Mouse (Mus musculus) intestine, embryonic 16.5 days (tissue): ENCODE measurements around the gene Tmem119. TPM values are rescaled to one million over a fixed set of nuclear protein-coding genes. Genes with fewer than 3 reads are reported as not detected.
"Not testable (repeated sequence)": the region's sequence is repeated elsewhere in the genome, so short reads cannot be mapped to it uniquely, and the experiment has no call there.

Experiments
- ATAC-seq: fragments of 200-750 bp; cut with Nextera tagmentation; 2 replicates; pipeline ENCODE4 v1.8.0; 2017; ENCODE audit warnings: moderate TSS enrichment, moderate library complexity
- H3K27ac ChIP-seq: fragments of 300-500 bp; sonication (generic); 2 replicates; pipeline ENCODE4 v1.5.1; 2014; ENCODE audit warnings: mild to moderate bottlenecking, low read length
- H3K27me3 ChIP-seq: fragments of 300-500 bp; sonication (generic); replicated peaks from 2 replicates; pipeline ENCODE4 v1.6.1; 2014; ENCODE audit warnings: low read length, control low read depth, mixed read lengths; ENCODE audit not compliant: control insufficient read depth, insufficient read depth
- H3K36me3 ChIP-seq: fragments of 300-500 bp; sonication (generic); 2 replicates; pipeline ENCODE4 v1.6.1; 2014; ENCODE audit warnings: low read length, control low read depth; ENCODE audit not compliant: control insufficient read depth, insufficient read depth
- H3K4me1 ChIP-seq: fragments of 300-500 bp; sonication (generic); 2 replicates; pipeline ENCODE4 v1.6.1; 2014; ENCODE audit warnings: low read length, control low read depth, mixed read lengths; ENCODE audit not compliant: control insufficient read depth, insufficient read depth
- H3K4me2 ChIP-seq: fragments of 300-500 bp; sonication (generic); 2 replicates; pipeline ENCODE4 v1.6.1; 2014; ENCODE audit warnings: low read depth, low read length, control low read depth
- H3K4me3 ChIP-seq: fragments of 300-500 bp; sonication (generic); 2 replicates; pipeline ENCODE4 v1.5.1; 2014; ENCODE audit warnings: mild to moderate bottlenecking, low read length
- H3K9ac ChIP-seq: fragments of 300-500 bp; sonication (generic); 2 replicates; pipeline ENCODE4 v1.6.1; 2014; ENCODE audit warnings: low read depth, low read length
- H3K9me3 ChIP-seq: fragments of 300-500 bp; sonication (generic); 2 replicates; pipeline ENCODE4 v1.6.1; 2016; ENCODE audit warnings: low read length, control low read depth; ENCODE audit not compliant: control insufficient read depth
- WGBS: fragments of 180-500 bp; shearing (Covaris S2); extraction: QIAGEN DNeasy Blood & Tissue Kit; methylation state at CpG from one replicate; pipeline ENCODE4 v1.1.7; 2014; 5-methylcytosine and 5-hydroxymethylcytosine counted together
- polyA plus RNA-seq: library from polyadenylated mRNA; unstranded; fragments of >200 nt; fragmentation: Nextera tagmentation; extraction: Ambion mirVana; gene quantifications from 2 replicates; pipeline ENCODE4 v1.2.1, GENCODE M21; 2015

Tmem119 gene
- polyA plus RNA-seq, 1 experiment from 2014 or later, result 63.7 TPM

- no peak for ATAC-seq
- Histone ChIP-seq H3K36me3 (no peaks in the 10 kb centered on the region), H3K9me3 (0 out of 2 replicates have a peak, but pooled peaks cover 3% of the 10 kb centered on the region), H3K27ac (no peak overlapping the region), H3K9ac (no peak overlapping the region), H3K4me3 (no peak overlapping the region), H3K4me2 (no peak overlapping the region), H3K4me1 (0 out of 2 replicates have a peak, but pooled peaks cover 2% of the 10 kb centered on the region), H3K27me3 (no peaks in the 10 kb centered on the region)
- WGBS, result 93% methylated on average over 2 of the region's 2 CpGs
Measured at GRCm38 (mm10) chr5:113812638-113813037, 12.3 kb upstream of the Tmem119 start.

DNA sequence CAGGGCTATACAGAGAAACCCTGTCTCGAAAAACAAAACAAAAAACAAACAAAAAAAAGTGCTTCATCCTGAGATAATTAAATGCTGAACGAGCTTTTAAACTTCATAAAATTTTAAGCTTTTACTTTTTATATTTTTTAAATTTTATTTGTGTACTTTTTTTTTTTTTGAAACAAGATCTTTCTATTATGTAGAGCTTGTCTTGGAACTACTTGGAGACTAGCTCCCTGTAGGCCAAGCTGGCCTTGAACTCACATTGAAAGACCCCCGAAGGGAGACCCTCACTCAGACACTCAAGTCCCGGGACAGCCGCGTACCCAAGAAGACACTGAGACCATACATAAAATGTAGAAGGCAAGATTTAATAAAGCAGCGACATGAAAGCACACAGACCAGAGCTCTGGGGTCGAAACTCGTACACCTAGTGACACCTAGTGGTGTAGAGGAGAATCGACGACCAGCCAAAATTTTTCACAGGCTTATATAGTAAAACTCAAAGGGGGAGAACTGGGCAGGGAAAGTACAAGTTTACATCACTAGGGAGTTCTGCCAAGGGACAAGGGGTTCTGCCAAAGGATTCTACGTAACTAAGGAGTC lies 11.6 kb upstream of the Tmem119 start:
- not testable (repeated sequence) for H3K36me3 ChIP-seq, H3K9ac ChIP-seq, H3K9me3 ChIP-seq, H3K4me1 ChIP-seq, H3K27ac ChIP-seq, ATAC-seq, H3K4me2 ChIP-seq, H3K4me3 ChIP-seq, H3K27me3 ChIP-seq
- WGBS, result 21% methylated on average over 11 of the region's 12 CpGs

- 0 out of 2 replicates have a peak, but pooled peaks cover 3% of the 10 kb centered on the region for H3K9me3 ChIP-seq
- no peak overlapping the region for H3K4me3 ChIP-seq
- H3K9ac ChIP-seq, result no peak overlapping the region
- no peak overlapping the region for H3K4me2 ChIP-seq
- WGBS, result 82% methylated on average over 4 of the region's 4 CpGs
- H3K27me3 ChIP-seq, result no peaks in the 10 kb centered on the region
- no peak overlapping the region for H3K27ac ChIP-seq
- peaks cover 9% of the 10 kb centered on the region; the same call in 1 of the 2 replicates for H3K4me1 ChIP-seq
- ATAC-seq, result no peak
- no peaks in the 10 kb centered on the region for H3K36me3 ChIP-seq
Measured at GRCm38 (mm10) chr5:113810111-113810510, 9.8 kb upstream of the Tmem119 start.

DNA sequence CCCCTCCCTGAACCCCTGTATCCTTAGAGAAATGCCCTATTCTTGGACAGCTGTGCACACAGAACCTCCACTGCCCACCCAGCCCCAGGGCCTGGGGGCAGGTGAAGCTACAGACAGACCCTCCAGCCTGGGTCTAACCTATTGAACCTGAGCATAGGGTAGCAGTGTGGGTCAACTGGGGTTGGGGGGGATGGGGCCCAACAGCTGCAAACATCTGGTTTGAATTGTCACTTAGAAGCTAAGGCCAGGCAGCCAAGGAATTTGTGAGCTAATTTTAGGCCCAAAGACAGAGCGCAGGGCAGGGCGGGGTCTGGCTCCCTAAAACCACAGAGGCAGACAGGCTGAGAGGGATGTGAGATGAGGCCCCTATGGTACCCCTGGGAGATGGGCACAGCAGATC lies 7.9 kb upstream of the Tmem119 start:
- H3K36me3 ChIP-seq, result no peaks in the 10 kb centered on the region
- peak overlapping the region; percentile 45; the same call in 1 of the 2 replicates for H3K27ac ChIP-seq
- ATAC-seq, result peak; percentile 41; the same call in 1 of the 2 replicates
- H3K4me1 ChIP-seq, result peaks cover 14% of the 10 kb centered on the region; the same call in 1 of the 2 replicates
- H3K27me3 ChIP-seq, result no peaks in the 10 kb centered on the region
- H3K4me3 ChIP-seq, result no peak overlapping the region
- H3K4me2 ChIP-seq, result no peak overlapping the region
- 69% methylated on average over 2 of the region's 2 CpGs for WGBS
- no peak overlapping the region for H3K9ac ChIP-seq
- 0 out of 2 replicates have a peak, but pooled peaks cover 3% of the 10 kb centered on the region for H3K9me3 ChIP-seq

DNA sequence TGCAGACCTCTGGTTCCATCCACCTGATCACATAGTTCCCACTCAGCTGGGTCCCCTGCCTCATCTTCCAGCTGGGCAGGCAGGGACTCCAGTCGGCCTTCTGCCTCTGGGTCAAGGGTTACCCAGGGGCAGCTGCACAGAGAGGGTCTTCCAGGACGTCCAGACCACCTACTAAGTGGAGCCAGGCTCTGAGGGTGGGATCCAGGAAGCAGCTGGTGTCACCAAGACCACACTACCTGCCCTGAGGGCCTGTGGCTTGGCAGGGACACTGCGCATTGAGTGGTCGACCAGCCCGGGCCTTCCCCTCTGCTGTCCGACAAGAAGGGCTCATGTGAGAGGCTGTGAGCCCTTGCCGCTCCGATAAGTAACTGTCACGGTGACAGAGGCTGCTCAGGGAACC lies 7.4 kb upstream of the Tmem119 start:
- whole genome bisulfite sequencing, result 59% methylated on average over 9 of the region's 9 CpGs
- H3K27ac ChIP-seq, result peak overlapping the region; percentile 45
- H3K36me3 ChIP-seq, result no peaks in the 10 kb centered on the region
- H3K4me1 ChIP-seq, result peaks cover 14% of the 10 kb centered on the region; the same call in 1 of the 2 replicates
- ATAC-seq, result no peak
- 0 out of 2 replicates have a peak, but pooled peaks cover 3% of the 10 kb centered on the region for H3K9me3 ChIP-seq
- H3K4me3 ChIP-seq, result no peak overlapping the region
- H3K4me2 ChIP-seq, result no peak overlapping the region
- H3K27me3 ChIP-seq, result no peaks in the 10 kb centered on the region
- H3K9ac ChIP-seq, result no peak overlapping the region

GRCm38 (mm10) chr5:113806414-113806813 lies 6.1 kb upstream of the Tmem119 start:
- Histone ChIP-seq H3K27me3 (no peaks in the 10 kb centered on the region), H3K4me3 (no peak overlapping the region), H3K9ac (no peak overlapping the region), H3K4me1 (peaks cover 14% of the 10 kb centered on the region; the same call in 1 of the 2 replicates), H3K36me3 (no peaks in the 10 kb centered on the region), H3K9me3 (0 out of 2 replicates have a peak, but pooled peaks cover under 1% of the 10 kb centered on the region), H3K4me2 (no peak overlapping the region), H3K27ac (0 out of 2 replicates have a peak overlapping the region, but pooled peaks have one; percentile 29)
- WGBS, result 9% methylated on average over 10 of the region's 10 CpGs
- ATAC-seq, result peak; percentile 63

DNA sequence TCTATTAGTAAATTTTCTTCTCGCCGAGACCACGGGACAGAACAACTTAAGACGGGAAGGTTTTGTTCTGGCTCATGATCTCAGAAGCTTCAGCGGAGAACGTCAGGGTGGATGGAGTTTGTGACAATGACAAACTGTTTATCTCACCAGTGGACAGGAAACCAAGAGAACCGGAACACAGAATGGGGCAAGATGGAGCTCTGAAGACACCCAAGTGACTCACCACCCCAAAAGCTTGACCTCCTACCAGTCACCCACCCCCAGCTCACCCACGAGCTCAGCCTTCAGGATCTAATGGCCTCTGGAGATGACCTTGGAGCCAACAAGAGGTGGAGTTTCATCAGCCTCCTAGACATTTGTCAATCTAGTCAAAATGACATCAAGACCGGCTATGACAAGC lies 5.0 kb upstream of the Tmem119 start:
- Histone ChIP-seq H3K4me3 (no peak overlapping the region), H3K27ac (no peak overlapping the region), H3K9me3 (no peaks in the 10 kb centered on the region), H3K9ac (no peak overlapping the region), H3K4me1 (peaks cover 20% of the 10 kb centered on the region), H3K36me3 (no peaks in the 10 kb centered on the region), H3K4me2 (no peak overlapping the region), H3K27me3 (no peaks in the 10 kb centered on the region)
- no peak for ATAC-seq
- 80% methylated on average over 9 of the region's 9 CpGs for WGBS

DNA sequence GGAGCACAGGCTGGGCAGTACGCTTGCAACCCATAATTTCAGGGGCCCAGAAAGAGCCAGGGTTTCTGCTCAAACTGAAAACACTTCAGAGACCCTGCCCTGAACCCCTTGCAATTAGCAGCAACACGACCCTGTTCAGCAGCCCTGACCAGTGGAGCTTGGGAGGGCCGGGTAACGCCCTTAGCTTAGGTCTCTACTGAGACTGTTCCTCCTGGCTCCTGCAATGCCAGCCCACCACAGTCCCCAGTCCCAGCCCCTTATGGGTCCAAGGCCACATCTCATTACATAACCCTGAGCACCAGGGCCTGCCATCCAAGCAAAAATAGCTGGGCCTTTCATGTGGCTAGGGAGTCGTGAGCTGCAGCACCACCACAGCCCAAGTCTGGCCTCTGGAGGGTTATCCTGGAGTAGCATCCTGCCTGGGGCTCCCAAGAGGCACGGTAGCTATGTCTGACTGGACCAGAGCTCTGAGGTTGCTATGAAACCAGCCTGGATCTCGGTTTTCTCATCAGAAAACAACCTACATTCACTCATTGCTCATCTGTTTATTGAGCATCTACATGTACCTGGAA lies 4.2 kb upstream of the Tmem119 start:
- H3K4me3 ChIP-seq, result no peak overlapping the region
- H3K4me2 ChIP-seq, result no peak overlapping the region
- H3K9ac ChIP-seq, result no peak overlapping the region
- H3K4me1 ChIP-seq, result peaks cover 24% of the 10 kb centered on the region
- H3K9me3 ChIP-seq, result no peaks in the 10 kb centered on the region
- H3K36me3 ChIP-seq, result no peaks in the 10 kb centered on the region
- ATAC-seq, result no peak
- H3K27me3 ChIP-seq, result no peaks in the 10 kb centered on the region
- WGBS, result 58% methylated on average over 7 of the region's 7 CpGs
- no peak overlapping the region for H3K27ac ChIP-seq

GRCm38 (mm10) chr5:113799691-113800090 lies 625 bp downstream of the Tmem119 start:
- no peaks in the 10 kb centered on the region for H3K27me3 ChIP-seq
- no peak for ATAC-seq
- H3K4me2 ChIP-seq, result peak overlapping the region; percentile 55
- H3K9me3 ChIP-seq, result no peaks in the 10 kb centered on the region
- H3K4me3 ChIP-seq, result peak overlapping the region; percentile 52
- WGBS, result 39% methylated on average over 5 of the region's 5 CpGs
- H3K9ac ChIP-seq, result peak overlapping the region; percentile 65
- H3K36me3 ChIP-seq, result no peaks in the 10 kb centered on the region
- peaks cover 31% of the 10 kb centered on the region for H3K4me1 ChIP-seq
- H3K27ac ChIP-seq, result peak overlapping the region; percentile 82
